Mouse (Mus musculus) lung, adult 18-20 months (tissue): Measurements from ENCODE around the gene Ssc5d.
"Not testable (repeated sequence)": the region's sequence is repeated elsewhere in the genome, so short reads cannot be mapped to it uniquely, and the experiment has no call there.

ENCODE experiments used
- DNase-seq, 2 experiments: peaks; one replicate each; pipeline ENCODE4 v3.0.0; 2022; ENCODE audit warnings: mixed read lengths in 2 of 2

The Ssc5d gene

GRCm38 (mm10) chr7:4925441-4926381 is at the start of gene Ssc5d:
TSS of gene Ssc5d (plus strand) at chr7:4925785.
- peak; percentile 26 to 40 for DNase-seq

DNA sequence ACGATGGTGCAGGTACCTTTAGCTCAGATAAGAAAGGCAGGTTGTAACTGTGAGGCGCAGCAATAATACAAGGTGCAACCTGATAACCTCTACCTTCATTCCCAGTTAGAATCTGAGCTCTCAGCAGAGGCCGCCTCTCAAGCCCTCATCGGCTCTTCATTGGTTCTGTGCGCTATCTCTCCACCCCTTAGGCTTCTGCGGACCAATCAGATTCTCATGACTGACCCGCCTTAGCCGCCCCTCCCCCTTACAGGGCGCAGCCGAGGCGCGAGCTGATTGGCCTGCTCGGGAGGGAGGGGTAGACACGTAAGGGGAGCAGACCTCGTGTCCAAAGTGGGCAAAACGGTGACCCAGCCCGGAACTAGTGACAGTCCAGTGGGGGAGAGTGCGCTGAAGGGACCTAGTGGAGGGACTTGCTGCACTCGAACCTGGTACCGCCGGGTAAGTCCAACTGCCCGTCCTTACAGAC is 48.8 kb upstream of the Ssc5d start, which contains the start of gene Isoc2a:
Gene Isoc2a, plus strand, starts transcription at position 401 of the 469 bp plus-strand sequence.
- peak; percentile 94 to 96 for DNase-seq

DNA sequence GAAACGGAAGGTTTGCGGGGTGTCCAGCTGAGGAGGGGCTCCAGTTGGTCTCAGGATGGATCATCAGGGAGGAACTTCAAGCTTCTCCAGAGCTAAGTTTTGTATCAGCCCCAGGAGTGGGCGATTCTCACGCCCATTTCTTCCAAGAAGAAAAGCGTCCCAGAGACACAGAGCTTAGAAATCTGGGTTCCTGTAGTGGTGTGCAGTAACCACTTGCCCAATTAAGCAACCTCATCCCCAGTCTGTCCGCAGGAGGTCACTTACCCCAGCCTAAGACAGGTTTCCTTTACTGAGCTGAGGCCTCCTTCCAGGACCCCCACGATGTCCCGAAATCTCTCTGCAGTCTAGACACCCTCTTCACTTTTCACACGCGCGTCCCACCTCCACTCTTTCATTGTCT is 48.4 kb upstream of the Ssc5d start:
- no peak for DNase-seq

DNA sequence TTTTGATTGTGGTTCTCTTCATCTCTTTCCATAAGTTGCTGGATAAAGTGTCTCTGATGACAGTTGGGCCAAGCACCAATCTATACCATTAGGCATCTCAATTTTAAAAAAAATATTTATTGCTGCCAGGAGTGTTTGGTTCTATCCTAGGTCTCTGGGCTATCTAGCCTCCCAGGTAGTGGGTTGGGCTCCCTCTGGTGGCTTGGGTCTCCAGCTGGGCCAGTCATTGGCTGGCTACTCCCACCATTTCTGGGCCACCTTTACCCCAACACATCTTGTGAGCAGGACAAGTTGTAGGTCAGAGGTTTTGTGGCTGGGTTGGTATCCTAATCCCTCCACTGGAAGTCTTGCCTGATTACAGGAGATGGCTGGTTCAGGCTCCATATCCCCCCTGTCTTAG is 47.4 kb upstream of the Ssc5d start:
- DNase-seq, result peak; percentile 30 to 61

- DNase-seq, result not testable (repeated sequence)
Observed at GRCm38 (mm10) chr7:4879036-4879435, 46.5 kb upstream of the Ssc5d start.

GRCm38 (mm10) chr7:4886680-4887079 is 38.9 kb upstream of the Ssc5d start:
- DNase-seq, result peak; percentile 51 to 60

DNA sequence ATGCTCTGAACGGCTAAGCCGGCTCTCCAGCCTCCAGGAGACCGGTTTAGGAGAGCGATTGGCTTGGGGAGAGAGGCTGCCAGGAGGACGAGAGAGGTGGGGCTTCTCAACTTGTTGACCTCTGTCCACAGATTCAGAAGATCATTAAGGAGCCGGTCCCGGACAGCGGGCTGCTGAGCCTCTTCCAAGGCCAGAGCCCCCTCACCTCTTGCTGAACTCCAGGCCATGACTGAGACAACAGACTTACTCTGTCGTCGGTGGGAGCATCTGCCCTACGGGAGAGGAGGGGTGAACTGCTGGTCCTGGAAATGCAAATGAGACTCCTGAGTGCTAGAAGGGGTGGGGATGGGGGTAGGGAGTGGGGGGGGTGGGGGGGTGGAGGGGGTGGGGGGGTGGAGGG is 30.4 kb upstream of the Ssc5d start:
- DNase-seq, result no peak

GRCm38 (mm10) chr7:4898851-4899648 is 26.5 kb upstream of the Ssc5d start:
- DNase-seq, result no peak

GRCm38 (mm10) chr7:4899649-4900522 is 25.7 kb upstream of the Ssc5d start:
- peak; percentile 38 to 41 for DNase-seq

- no peak for DNase-seq
Observed at GRCm38 (mm10) chr7:4900523-4900851, 25.1 kb upstream of the Ssc5d start.

DNA sequence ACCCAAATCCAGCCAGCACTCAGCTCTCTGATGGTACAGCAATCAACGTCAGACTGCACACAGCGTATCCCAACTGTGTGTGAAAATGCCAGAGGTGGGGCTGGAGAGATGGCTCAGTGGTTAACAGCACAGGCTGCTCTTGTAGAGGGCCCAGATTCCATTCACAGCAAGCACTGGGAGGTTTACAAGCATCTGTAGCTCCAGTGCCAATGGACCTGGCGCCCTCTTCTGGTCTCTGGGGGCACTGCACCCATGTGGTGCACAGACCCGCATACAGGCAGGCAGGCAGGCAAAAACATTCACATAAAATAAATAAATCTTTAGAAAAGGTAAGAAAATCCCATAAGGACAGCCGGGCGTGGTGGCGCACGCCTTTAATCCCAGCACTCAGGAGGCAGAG is 24.4 kb upstream of the Ssc5d start:
- no peak for DNase-seq

DNA sequence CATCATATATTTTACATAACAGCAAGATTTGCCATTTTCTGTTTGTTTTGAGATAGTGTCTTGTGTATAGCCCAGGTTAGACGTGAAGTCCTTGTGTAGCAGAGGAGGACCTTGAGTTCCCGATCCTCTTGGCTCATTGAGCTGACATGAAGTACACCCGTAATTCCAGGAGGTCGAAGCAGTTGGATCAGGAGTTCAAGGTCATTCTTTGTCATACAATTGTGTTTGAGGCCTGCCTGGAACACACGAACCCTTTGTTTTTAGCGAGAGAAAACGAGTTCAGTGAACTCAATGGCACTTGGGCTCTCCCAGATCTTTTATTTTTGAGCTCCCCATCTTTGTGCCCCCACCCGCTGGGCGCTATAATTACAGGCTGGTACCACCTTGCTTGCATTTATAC is 23.2 kb upstream of the Ssc5d start:
- DNase-seq, result no peak

DNA sequence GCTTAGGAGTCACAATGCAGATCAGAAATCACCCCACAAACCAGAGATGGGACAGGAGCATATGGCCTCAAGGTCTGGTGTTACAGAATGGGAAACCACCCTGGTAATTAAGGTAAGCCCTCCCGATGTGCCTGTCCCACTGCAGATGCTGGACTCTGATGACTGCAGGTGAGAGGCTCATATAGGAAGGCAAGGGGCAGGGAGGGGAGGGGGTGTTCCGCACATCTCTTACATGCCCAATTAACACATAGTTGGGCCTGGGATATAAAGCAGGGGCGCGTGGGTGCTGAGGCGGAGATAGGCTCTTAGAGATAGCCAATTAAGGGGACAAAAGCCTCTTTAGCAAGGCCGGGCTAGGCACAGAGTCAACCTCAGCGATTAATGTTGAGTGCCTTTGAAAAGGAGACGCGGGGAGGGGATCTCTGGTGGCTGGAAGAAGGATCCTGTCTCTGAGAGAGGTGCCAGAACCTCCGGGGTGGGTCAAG is 19.1 kb upstream of the Ssc5d start, which contains the start of gene Gm36210:
Gene Gm36210, minus strand, starts transcription at position 51 of the 485 bp plus-strand sequence.
- DNase-seq, result no peak

- peak; percentile 37 to 51 for DNase-seq
Observed at GRCm38 (mm10) chr7:4911561-4911960, 14.0 kb upstream of the Ssc5d start.

DNA sequence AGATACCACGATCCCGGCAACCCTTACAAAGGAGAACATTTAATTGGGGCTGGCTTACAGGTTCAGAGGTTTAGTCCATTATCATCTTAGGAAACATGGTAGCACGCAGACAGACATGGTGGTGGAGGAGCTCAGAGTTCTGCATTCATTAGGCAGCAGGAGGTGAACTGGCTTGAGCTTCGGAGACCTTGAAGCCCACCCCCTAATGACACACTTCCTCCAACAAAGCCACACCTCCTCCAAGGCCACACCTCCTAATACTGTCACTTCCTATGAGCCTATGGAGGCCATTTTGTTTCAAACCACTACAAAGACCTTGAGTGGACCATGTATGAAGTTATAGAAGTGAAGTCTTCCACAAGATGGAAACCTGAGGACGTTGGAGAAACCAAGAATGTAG is 13.3 kb upstream of the Ssc5d start:
- DNase-seq, result no peak

- DNase-seq, result peak; percentile 91 to 93
Observed at GRCm38 (mm10) chr7:4915007-4915665, 10.4 kb upstream of the Ssc5d start, which contains the start of gene Zfp628. TSS of gene Zfp628 (plus strand) at chr7:4915217.

GRCm38 (mm10) chr7:4915669-4916416 is 9.7 kb upstream of the Ssc5d start:
- DNase-seq, result no peak

DNA sequence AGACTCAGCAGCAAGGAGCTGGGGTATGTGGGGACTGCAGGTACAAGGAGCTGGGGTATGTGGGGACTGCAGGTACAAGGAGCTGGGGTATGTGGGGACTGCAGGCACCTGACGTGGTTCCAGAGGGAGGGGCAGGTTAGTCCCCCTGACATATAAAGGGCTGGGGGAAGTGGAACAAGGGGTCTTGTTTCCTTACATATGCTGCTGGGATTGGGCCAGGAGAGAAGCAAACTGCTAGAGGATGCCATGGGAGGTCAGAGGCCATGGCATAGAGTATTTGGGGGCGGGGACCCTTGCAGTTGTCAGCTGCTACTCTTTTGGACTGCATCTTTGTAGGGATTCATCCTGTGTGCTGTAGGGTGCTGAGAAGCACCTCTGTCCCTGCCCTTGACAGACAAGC is 8.1 kb upstream of the Ssc5d start:
- DNase-seq, result no peak

DNA sequence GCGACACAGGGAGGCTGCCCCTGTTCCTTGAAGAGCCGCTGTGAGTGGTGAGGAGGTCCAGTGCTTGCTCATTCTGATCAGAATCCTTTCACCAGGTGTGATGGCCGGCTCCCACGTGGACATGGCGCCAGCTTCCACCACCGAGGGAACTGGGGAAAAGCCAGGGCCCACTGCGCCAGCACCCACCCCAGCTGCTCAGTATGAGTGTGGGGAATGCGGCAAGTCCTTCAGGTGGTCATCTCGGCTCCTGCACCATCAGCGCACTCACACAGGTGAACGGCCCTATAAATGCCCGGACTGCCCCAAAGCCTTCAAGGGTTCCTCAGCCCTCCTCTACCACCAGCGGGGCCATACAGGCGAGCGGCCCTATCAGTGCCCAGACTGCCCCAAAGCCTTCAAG is 6.9 kb upstream of the Ssc5d start:
- no peak for DNase-seq

- DNase-seq, result no peak
Observed at GRCm38 (mm10) chr7:4919096-4919495, 6.5 kb upstream of the Ssc5d start.

GRCm38 (mm10) chr7:4919971-4920370 is 5.6 kb upstream of the Ssc5d start:
- DNase-seq, result no peak
